Mouse (Mus musculus): ENCODE measurements around the gene Sirt3.
A peak's percentile ranks its signal among the peaks of the same experiment; 100 is the strongest.
"Not testable (repeated sequence)": the region's sequence is repeated elsewhere in the genome, so short reads cannot be mapped to it uniquely, and the experiment has no call there.

Gene Sirt3

GRCm38 (mm10) chr7:140897863-140898262 is 15.8 kb upstream of the Sirt3 start:
- DNase-seq (ENCODE audit: low read depth, low spot score) = no peak

GRCm38 (mm10) chr7:140894611-140895010 is 12.5 kb upstream of the Sirt3 start:
- DNase-seq (ENCODE audit: low read depth, low spot score) = no peak

DNA sequence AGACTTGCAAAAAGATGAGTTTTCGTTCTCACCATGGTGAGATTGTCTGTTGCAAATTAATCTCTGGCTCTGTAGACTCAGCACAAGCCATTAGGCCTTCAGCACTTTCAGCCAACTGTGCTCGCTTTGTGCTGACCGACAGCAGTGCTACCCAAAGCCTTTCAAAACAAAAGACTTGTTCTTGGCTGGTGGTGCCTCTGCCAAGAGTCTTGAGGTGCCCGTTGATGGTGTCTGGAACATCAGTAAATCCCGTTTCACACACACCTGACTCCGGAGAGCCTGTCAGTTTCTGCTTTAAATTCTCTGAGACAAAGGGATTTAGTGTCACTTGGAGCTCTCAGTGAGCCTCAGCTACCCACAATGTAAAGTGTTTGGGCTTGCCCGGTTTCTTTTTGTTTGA is 11.9 kb upstream of the Sirt3 start:
- no peak for DNase-seq (ENCODE audit: low read depth, low spot score)

- DNase-seq (ENCODE audit: low read depth, low spot score) = not testable (repeated sequence)
Measured at GRCm38 (mm10) chr7:140890636-140891035, 8.5 kb upstream of the Sirt3 start.

GRCm38 (mm10) chr7:140882469-140882803 is 327 bp upstream of the Sirt3 start:
- no peak for DNase-seq (ENCODE audit: low read depth, low spot score)

GRCm38 (mm10) chr7:140880865-140881515 is 1.1 kb downstream of the Sirt3 start:
- no peak for DNase-seq (ENCODE audit: low read depth, low spot score)

- no peak for DNase-seq (ENCODE audit: low read depth, low spot score)
Measured at GRCm38 (mm10) chr7:140880419-140880818, 1.7 kb downstream of the Sirt3 start.

GRCm38 (mm10) chr7:140879355-140879754 is 2.8 kb downstream of the Sirt3 start:
- no peak for DNase-seq (ENCODE audit: low read depth, low spot score)

GRCm38 (mm10) chr7:140877364-140877763 is 4.7 kb downstream of the Sirt3 start:
- no peak for DNase-seq (ENCODE audit: low read depth, low spot score)

- no peak for DNase-seq (ENCODE audit: low read depth, low spot score)
Measured at GRCm38 (mm10) chr7:140874224-140874623, 7.9 kb downstream of the Sirt3 start.

DNA sequence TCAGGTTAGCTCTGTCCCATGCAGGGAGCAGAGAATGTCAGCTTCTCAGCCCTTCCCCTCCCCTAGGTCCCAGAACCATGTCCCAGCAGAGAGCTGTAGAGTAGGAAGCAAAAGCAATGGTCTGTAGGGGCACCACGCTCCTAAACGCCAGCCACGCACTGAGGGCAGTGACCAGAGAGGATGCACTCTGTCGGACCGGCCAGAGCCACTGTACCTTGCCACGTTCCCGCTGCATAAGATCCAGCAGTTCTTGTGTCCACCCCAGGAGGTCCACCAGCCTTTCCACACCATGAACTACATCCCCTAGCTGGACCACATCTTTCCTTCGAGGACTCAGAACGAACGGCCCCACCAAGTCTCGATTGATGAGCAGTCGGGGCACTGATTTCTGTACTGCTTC is 17.3 kb downstream of the Sirt3 start:
- no peak for DNase-seq (ENCODE audit: low read depth, low spot score)

- DNase-seq (ENCODE audit: low read depth, low spot score) = no peak
Measured at GRCm38 (mm10) chr7:140860728-140861127, 21.4 kb downstream of the Sirt3 start.

DNA sequence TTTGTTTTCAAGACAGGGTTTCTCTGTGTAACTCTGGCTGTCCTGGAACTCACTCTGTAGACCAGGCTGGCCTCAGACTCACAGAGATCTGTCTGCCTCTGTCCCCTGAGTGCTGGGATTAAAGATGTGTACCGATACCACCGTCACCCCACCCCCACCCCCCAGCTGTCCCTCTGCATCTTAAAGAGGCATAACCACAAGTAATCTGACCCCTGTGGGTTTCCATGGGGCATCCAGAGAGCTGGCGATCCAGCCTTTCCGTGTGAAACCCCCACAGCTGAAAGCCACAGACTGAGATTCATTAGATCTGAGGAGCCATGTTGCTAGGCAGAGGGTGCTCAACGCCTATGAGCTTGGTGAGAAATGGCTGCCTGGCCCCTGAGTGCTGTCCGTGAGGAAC is 22.1 kb downstream of the Sirt3 start:
- no peak for DNase-seq (ENCODE audit: low read depth, low spot score)

DNA sequence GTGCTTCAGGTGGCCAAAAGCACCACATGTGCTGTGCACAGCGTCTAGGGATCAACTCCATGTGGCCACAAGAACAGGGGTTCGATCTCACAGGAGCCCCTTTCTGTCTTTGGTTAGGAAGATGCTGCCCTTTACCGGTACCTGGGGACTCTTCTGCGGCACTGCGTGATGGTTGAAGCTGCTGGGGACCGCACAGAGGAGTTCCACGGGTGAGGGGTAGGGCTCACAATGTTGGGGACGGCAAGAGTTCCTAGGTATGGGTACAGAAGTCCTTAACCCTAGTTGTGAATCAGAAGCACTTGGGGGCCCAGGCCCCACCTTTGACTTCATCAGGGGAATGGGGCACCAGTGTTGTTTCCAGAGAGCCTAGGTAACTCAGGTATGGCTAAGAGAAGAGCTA is 23.4 kb downstream of the Sirt3 start:
- DNase-seq (ENCODE audit: low read depth, low spot score) = no peak

GRCm38 (mm10) chr7:140857550-140858505 is 24.3 kb downstream of the Sirt3 start, which contains the start of gene Bet1l:
Bet1l (minus strand) TSS chr7:140857577.
- no peak for DNase-seq (ENCODE audit: low read depth, low spot score)

- no peak for DNase-seq (ENCODE audit: low read depth, low spot score)
Measured at GRCm38 (mm10) chr7:140856785-140857549, 25.1 kb downstream of the Sirt3 start, which contains the start of gene Ric8a. Ric8a (plus strand) TSS chr7:140856957.

DNA sequence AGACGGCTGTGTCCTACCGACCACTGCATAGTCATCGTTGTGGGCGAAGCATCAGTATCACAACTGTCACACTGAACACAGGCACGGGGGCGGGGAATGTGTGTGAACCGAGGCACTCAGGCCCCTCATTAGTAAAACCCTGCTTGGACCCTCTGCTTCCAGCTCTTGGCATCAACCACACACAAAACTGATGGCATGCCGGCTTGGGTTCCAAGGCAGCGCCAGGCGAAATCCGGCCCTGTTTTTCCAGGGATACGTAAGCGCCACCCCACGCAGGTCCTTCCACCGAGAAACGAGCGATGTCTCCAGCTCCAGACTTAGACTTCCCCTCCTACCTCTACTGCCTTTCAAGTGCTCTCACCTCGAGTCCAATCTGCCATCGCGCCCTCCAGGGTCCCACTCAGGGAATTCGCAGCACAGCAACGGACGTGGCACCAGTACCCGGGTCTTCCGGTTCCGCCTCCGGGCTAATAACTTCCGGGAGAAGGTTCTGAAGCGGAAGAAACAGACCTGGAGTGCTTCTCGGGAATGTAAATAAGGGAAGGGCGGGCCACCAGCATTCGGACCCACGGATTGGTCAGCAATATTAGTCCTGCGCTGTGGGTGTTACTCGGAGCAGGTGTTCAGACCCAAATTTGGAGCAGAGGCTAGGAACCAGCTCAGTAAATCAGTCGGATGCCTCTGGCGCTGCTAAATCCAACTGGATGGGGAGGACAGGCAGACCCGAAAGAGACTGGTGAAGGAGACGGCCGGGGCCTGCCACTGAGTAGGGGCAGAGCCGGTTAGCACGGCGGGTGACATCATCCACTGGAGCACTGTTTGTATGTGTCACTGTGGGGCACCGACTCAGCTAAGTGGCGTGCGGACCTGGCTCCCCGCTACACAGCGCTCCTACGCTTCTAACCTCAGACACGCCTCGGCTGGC is 26.0 kb downstream of the Sirt3 start, which contains the start of gene Gm45785:
Gene Gm45785, minus strand, starts transcription at position 472 of the 925 bp plus-strand sequence.
- DNase-seq (ENCODE audit: low read depth, low spot score) = peak; percentile 79

- no peak for DNase-seq (ENCODE audit: low read depth, low spot score)
Measured at GRCm38 (mm10) chr7:140855181-140855580, 26.9 kb downstream of the Sirt3 start.

- DNase-seq (ENCODE audit: low read depth, low spot score) = no peak
Measured at GRCm38 (mm10) chr7:140854483-140854882, 27.6 kb downstream of the Sirt3 start.

GRCm38 (mm10) chr7:140853386-140853785 is 28.7 kb downstream of the Sirt3 start:
- DNase-seq (ENCODE audit: low read depth, low spot score) = no peak

DNA sequence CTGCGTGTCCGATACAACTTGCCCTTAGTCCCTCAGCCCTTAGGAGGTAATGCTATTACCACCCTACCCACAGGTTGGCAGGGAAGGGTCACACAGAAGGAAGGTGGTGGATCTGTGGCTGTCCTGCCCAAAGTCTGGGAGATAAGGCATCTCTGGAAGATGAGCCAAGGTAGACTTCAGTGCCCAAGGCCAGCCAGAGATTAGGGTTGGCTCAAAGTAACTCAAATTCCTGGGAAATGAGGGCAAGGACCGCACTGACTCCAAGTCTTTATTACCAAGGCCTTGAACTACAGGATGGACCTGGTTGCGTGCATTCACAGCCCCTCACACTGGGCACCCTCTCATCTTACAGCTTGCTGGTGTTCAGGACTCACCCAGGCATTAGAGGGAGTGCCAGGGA is 30.2 kb downstream of the Sirt3 start:
- DNase-seq (ENCODE audit: low read depth, low spot score) = no peak

Measured in WW6 (cell line).